Mouse (Mus musculus) liver, postnatal 0 days (tissue): ENCODE measurements around the gene Fbxo9.

Experiments
- CTCF ChIP-seq: sonication (generic); IDR thresholded peaks from 2 replicates; pipeline ENCODE4 v1.5.1; 2016; ENCODE audit warnings: antibody characterized with exemption, low read depth
- EP300 ChIP-seq: IDR thresholded peaks from 2 replicates; pipeline ENCODE4 v1.6.1; 2016; ENCODE audit warnings: antibody characterized with exemption, low read depth, mild to moderate bottlenecking

DNA sequence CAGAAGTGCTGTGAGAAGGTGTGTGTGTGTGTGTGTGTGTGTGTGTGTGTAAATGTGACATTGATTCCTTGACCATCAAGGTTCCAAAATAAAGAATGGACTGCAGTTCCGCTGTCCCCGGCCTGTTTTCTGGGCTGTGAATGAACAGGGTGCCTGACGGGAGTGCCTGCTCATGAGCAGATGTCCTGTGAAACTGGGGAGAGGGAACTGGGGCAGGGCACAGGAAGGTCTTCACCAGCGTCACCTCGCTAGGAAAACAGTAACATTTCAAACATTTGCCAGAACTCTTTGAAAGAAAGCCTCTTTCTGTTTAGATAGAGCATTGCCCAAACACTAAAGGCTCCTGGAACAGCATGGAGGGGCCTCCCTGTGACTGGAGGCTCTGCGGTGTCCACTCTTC lies 13.1 kb upstream of the Fbxo9 start:
- TF ChIP-seq CTCF (no peak), EP300 (no peak)
